Mouse (Mus musculus) embryo, embryonic 11.5 days (tissue): Measurements from ENCODE around the gene Cops8.

Experiments used
- DNase-seq: peaks from one replicate; pipeline ENCODE4 v3.0.0-alpha.2; 2012; ENCODE audit warnings: low read depth, low spot score

The Cops8 gene

DNA sequence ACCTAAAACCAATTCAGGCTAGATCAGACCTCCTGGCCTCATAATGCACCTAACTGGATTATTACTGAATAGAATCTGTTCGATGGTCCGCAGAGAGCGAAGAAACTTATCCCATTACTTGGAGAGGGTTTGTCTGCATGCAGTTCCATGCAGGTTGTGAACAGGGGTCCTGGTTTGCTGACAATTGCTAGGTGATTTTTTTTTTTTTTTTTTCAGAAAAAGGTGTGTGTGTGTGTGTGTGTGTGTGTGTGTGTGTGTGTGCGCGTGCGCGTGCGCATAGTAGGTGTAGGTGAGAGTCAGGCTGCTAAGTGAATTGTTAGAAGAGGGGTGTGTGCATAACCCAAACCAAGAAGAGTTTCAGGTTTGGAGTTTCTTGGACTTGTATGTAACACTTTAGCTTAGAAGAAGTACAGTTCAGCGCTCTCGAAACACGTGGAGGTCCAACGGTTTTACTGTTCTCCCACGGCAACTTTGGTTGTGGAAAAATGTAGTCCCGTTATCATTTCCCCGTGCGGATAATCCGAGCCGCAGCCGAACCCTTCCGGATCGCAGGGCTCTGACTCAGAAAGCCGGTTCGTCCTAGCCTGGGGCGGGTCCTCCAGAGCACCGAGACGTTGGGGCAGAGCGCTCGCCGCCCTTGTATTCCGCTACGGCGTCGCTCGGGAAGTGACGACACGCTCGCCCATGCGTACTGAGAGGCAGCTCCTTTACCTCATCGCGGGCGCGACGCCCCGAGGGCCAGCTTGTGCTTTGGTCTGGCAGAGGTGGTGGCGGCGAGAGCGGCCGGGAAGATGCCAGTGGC is at the start of gene Cops8:
Gene Cops8, plus strand, starts transcription at position 223 of the 802 bp plus-strand sequence.
- DNase-seq: peak; percentile 95

DNA sequence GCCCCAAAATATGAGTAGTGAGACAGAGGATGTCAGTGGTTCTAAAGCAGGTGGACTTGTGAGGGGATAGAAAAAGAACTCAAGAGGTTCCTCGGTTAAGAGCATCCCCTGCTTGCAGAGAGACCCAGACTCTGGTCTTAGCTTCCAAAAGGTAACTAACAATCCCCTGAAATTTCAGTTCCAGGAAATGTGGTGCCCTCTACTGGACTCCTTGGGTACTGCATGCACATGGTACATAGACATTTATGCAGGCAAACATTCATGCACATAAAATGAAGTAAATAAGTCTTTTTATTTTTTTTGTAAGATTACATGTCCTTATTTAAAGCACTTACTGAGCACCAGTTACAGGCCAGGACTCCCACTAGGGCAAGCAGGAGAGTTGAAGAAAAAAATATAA is 45.6 kb upstream of the Cops8 start:
- no peak for DNase-seq

DNA sequence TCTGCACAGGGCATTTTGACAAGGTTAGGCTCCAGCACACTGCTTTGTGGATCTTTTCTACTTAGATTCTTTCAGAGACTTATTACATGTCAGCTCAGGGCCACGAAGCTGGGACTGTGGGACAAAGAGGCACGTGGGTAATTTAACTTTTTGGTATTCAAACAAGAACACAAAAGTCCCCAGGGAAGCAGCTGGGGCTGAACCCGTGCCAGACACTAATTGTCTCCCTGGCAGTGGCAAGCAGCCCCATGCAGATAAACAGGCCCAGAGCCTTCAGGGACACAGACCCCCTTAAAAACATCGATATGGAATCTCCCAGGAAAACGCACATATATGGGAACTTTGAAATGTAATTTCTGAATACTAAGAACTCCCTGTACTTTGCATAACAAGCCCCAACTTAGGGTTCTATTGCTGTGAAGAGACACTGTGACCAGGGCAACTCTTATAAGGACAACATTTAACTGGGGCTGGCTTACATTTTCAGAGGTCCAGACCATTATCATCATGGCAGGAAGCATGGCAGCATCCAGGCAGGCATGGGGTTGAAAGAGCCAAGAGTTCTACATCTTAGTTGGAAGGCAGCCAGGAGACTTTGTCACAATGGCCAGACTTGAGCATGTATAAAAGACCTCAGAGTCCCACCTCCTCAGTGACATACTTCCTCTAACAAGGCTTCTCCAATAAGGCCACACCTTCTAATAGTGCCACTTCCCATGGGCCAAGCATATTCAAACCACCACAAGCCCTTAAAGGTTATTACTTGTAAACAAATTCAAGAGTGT is 41.6 kb upstream of the Cops8 start:
- no peak for DNase-seq

DNA sequence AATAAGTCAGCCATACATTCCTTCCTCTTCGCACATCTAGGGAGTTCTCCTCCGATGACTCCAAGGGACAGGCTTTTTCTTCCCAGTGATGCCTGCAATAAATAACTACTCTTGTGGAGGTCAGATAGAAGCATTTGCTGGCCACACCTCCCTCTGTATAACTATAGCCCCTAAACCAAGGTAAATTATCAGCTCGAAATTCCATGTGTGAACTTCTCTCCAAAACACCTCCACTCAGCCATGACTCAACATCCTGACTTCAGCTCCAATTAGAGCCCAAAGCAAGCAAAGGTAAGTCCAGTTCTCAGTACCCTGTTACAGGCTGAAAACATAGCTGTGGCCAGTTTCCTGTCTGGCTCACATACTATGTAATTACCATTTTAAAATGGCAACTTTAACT is 38.8 kb upstream of the Cops8 start:
- no peak for DNase-seq

DNA sequence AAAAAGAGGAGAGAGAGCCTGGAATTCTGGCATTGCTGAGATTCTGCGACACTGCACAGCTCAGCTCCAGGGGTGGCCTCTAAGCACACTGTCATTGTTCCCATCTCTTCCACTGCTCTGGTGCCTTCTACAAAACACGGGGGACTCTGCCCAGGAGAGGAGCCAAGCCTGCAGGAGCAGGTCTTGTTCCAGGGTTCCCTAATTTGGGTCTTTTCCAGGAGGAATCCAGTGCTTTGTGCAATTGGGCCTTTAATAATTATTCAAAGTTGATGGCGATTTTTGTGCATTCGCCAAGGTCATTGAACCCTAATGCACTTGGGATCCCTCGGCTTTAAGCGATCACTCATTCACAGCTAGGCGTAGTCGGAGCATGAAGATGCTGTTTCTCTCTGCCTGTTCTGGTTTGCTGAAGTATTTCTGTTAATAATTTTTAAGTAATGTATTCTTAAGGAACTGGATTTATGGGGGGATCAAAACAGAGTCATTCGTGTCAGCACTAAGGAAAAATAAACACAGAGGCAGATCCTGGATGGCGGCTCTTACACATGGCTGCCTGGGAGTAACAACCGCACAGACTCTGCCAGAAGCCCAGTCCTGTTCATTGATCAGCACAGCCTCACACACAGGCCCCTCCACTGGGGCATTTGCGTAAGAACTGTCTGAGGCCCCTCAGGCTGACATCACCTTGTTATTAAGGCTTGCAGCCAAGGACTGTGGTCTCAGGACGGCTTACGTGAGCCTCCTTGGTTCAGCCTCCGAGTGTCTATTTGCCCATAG is 35.9 kb upstream of the Cops8 start:
- no peak for DNase-seq

DNA sequence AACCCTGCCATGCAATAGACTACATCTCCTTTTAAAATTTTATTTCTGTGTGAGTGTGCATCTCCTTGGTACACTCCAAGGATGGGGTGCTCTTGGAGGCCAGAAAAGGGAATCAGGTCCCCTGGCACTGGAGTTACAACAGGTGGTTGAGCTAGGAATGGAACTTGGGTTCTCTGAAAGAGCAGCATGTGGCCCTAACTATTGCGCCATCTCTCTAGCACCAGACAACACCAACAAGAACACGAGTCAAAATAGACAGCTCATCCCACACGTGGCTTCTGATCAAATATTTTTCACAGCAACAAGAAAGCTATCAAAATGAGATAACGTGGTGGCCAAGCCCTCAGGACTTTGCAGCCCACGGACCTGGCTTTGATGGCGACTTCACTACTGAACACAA is 28.9 kb upstream of the Cops8 start:
- no peak for DNase-seq

DNA sequence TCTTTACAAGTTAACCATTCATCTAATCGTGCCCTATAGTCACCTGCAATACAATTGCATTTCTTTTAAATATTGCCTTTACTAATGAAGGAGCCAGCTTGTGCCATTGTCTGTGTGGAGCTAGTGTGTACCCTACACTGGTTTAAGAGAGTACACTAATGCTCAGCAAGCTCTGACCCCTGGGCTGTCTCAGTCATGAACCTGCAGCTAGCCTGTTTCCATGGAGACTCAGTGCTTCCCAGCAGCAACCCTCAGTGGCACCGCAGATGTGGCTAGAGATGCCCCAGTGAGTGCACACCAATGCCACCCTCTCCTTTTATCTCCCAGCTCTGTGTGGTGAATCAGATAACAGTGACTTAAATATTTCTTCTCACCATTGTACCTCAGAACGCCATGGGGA is 27.9 kb upstream of the Cops8 start:
- no peak for DNase-seq

DNA sequence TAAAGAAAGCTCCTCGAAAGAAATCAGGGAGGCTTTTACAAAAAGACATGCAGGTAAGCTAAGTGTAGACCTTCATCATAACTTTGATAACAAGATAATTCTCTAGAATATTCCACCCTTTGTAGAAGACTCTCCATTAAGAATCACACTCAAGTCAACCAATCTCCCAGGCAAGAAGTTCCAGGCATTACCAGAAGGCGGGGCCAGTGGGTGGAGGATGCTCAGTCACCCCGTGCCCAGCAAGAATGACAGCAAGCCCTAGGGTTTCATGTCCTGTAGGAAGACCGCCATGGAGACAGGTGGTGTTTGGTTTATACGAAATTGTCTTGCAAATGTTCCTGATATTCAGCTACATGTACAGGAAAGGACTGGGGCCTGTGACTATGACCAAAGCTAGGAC is 25.4 kb upstream of the Cops8 start:
- no peak for DNase-seq

DNA sequence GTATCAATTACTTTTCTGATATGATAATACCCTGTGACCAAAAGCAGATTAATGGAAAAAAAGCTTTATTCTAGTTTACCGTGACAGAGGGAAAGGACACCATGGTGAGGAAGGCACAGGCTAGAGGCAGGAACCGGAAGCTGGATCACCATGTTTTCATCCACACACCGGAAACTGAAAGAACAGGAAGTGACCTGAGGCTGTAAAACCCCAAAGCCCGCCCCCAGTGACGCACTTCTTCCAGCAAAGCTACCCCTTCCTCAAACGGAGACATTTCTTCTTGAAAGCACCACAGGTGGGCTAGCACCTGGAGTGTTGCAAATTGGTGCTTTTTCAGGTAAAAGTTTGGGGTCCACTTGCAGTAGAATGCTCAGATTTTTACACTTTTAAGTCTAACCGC is 20.1 kb upstream of the Cops8 start:
- no peak for DNase-seq

DNA sequence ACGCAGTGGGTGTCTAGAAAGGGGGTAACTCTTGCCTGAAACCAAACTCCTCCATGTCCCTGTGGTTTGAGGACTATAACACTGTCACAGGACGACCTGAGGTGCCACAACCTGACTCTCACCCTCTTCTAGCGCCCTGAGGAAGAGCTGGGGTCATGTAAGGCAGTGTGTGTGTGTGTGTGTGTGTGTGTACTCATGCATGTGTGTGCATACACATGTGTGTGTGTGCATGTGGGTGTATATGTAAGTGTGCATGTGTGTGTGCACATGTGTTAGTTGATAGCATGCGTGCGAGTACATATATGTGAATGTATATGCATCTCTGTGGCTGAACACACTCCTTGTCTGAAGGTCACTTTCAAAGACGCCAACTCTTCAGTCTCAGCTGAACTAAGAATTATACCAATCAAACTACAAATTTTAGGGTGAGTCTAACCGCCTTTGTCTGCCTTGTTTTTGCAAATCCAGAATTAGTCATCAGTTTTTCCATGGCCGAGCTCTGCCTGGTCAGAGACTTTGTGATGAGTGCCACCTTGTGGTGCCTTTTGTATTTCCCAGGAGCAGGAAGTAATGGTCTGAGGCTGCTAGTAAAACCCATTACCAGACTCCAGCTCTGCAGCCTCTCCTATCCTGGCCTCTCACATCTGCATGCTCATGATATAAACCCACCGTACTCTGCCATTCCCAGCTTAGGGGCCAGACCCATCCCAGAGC is 14.6 kb upstream of the Cops8 start:
- peak; percentile 71 for DNase-seq

DNA sequence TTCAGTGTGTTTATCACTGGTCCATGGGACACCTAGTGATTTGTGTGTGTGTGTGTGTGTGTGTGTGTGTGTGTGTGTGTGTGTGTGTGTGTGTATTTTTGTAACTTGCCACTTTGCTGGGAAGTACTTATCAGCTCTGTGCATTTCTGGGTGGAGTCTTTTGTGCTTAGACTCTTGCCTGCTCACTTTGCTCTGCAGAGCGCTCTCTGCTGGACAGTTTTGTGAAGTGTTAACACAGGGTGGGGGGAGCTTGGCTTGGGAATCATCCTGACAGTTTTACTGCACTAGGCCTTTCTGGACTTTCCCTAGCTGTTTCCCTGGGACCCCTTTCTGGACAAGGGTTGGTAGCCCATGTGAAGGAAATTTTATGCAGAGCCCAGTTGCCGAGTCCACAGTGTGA is 12.0 kb upstream of the Cops8 start:
- peak; percentile 72 for DNase-seq

DNA sequence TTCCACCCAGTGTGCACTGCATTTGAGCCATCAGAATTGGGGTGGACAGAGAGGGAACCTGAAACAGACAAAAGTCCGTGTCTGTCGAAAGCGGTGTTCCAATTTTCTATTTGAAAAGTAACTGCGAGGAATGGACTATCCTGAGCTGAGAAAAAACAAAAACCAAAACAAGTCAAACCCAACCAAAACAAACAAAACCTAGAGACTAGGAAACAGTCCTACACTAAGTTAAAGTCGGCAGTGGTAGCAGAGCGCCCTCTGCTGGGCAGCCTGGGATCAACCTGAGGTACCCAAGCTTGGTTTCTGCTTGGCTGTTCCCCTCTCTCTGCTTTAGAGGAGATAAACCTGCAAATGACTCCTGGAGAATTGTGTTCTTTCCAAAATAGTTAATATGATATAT is 10.0 kb upstream of the Cops8 start:
- peak; percentile 69 for DNase-seq

DNA sequence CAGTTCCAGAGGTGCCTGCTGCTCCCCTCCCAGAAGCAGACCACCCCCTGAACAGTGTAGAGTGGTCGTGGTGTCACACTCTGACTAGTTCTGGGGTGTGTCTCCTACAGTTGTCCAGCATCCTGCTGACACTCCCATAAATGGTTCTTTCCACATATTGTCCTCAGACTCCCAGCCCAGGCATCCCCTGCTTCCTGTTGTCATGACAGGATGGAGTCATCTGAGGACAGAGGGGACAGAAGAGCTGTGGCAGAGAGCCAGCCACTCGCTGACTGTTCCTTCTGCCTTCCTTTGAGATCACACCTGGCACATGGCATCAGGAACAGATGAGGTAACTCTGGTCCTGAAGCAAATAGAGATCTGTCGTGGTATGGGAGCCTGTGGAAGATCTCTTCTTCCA is 3.6 kb upstream of the Cops8 start:
- no peak for DNase-seq

DNA sequence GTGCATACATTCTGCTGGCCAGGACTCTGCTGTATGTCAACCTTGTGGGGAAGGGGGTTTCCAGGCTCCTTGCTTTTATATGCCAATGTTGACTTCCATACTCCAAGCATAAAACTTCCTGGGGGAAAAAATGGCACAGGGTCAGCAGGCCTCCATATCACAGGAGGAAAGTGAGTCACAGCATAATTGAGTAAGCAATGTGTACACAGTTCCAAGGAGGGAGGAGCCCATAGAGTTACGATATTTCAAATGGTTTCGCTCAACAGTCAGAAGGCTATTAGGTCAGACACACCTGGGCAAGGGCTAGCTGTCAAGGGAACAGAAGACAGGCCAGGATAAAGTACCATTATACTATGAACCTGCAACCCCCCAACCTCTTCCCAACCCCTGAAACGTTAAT is 1.7 kb upstream of the Cops8 start:
- DNase-seq: no peak

DNA sequence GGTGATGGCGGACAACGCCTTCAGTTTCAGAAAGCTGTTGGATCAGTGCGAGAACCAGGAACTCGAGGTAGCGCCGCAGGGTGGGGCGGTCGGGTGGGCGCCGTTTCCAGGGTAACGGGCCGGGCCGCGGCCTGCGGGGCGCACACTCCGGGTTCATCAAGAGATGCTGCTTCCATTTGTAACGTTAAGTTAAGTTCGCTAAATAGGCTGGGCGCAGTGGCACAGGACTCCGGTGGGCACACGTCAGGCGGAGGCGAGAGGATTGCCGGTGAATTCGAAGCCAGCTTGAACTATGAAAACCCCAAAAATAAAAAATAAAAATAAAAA is 743 bp downstream of the Cops8 start:
- DNase-seq: no peak

DNA sequence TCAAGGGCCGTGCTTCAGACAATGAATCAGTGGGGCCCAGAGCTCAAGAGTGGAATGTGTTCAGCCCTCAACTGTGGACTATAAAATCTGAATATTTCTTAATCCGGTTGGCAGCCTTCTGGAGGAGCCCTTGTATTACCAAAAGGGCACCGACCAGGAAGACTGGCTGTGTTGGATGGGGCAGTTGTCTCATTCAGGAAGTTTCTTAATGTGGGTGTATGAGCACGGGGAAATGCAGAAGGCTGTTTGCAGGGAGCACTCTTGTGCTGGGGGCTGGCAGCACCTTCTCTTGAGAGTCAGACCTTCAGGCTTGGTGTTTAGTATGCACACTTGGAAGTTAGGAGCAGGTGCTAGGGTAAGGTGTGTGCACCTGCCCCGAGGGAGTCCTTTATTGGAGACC is 6.6 kb downstream of the Cops8 start:
- DNase-seq: no peak

DNA sequence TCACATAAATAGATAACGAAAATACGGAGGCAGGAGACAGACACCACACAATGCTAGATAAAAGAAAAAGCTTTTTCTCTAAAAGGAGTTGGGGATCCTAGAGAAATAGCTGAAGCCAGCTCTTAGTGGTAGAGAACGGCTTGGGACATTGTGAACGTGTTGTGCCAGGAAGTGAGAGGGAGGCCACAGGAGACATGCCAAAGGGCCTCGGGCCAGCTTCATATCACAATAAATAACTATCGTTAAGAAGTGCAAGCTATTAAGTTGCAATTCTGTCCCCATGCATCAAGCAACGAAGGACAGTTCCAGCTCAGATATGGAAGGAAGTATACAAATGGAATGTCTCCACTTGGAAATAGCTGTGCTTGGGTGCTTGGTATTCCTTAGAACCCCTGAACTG is 14.5 kb downstream of the Cops8 start:
- DNase-seq: no peak

DNA sequence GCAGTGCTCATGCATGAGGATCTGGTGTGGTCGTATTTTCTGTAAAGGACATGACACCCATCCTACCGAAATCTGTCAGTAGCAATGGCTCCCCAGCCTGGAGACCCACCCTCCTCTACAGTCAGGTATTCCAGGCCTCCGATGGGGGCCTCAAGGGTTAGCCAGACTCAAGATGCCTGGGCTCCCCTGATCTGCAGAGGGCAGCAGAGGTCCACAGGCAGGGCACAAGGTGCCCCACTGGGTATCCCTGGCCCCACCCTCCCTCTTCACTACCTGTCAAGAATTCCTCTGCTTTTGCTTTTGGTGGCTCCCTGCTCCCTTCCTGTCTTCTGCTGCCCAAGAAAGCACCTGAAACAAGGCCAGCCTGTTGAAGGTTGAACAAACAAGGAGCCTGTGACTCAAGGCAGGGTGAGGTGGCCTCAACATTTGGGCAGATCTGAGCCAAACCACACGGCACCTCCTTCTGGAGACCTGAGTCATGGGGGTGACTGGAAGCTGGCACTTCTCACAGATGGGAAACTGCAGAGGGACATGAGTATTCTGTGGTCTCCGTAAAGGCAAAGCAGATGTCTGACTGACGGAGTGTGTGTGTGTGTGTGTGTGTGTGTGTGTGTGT is 30.7 kb downstream of the Cops8 start:
- DNase-seq: no peak

DNA sequence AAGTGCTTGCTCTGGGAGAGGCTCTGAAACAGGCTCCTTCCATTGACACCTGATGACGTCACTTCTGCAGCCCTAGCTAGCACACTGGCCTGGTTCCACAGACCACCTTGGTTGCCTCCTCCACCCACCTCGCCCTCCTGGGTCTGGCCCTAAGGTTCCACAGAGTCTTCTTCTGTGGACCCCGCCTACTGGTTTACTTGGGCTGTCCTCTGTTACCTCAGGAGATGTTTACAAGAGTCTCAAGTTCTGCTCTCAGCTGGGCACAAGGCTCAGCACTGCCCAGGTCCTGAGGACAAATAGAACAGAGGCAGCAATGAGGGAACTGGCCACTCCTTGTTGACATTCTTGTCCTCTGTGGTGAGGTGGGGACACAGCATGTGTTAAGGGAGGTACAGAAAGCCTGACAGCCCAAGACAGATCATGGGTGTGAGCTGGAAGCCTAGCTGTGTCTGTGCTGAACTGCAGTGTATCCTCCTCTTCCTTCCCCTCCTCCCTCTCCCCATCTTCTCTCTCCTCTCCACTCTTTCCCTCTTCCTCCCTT is 31.5 kb downstream of the Cops8 start:
- no peak for DNase-seq

DNA sequence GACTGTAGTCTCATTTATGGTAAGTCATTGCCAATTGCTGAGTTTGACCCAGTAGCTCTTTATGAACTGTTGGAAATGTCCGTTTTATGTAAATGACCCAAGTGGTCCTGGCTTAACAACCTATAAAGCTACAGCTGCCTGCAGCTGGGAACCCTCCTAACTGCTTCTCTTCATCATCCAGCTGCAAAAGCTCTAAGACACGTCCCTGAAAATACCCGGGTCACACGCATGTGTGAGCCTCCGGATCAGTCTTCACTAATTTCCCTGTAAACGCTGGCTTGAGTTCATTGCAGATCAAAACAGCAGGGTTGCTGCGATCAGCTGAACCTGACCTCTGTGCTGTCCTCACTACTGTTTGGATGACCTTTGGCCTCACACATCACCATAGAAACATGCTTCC is 35.6 kb downstream of the Cops8 start:
- no peak for DNase-seq

DNA sequence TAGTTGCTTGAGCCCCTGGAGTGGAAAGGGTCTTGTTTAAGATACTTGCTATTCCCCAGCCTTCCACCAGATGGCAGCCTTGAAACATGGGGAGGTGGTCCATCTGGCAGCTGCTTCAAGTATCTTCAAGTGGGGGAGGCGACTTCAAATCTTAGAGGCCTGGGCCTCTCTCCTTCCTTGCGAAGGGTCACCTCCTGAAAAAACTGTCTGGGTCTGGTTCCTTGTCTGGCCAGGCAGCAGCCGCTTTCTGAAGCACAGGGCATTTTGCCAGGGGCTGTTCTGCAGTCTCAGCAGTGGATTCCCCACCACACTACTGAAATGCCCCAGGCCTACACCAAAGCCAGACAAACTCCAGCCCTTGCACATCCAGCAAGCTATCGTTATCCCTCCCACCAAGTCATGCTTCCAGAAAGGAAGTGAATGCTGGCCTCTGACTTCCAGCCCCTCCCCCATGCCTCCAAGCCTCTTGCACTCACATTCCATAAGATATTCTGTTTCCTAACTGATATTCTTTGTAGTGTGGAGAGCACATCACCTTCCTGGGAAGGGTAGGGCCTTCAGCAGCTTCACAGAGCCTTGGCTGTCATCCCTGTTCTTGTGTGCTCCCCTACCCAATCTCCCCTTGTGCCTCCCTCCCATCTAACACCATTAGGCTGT is 48.1 kb downstream of the Cops8 start:
- peak; percentile 79 for DNase-seq
